Mouse (Mus musculus): ENCODE measurements around the gene Rars2.

DNA sequence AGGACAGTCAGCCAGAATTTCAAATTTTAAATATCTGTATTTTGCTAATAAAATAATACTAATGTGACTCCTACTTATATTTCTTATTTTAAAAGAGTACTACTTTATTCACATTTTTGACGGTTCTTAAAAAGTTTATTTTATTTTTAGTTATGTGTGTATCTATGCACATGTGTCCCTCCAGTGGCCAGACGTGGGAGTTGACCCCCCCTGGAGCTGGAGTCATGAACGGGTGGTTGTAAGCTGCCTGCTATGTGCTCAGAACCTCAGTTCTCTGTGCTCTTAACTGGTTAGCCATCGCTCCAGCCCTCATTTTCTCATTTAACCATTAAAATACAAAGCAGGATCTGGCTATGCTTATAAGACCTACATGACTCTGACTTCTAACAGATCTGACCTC is 88.3 kb downstream of the Rars2 start:
- TF ChIP-seq CTCF (IDR thresholded peaks at IDR 0.05; ENCODE audit: extremely low read depth, insufficient read depth, low read length) (no peak), POLR2A (IDR thresholded peaks at IDR 0.05; ENCODE audit: extremely low read depth, insufficient read depth, low read length) (no peak)

Data from cortical plate, adult 2 months (tissue).